Mouse (Mus musculus) cortical plate, adult 2 months (tissue): ENCODE measurements around the gene Arpc2. TPM values are rescaled to one million over a fixed set of nuclear protein-coding genes. Genes with fewer than 3 reads are reported as not detected.
"Not testable (repeated sequence)": the region's sequence is repeated elsewhere in the genome, so short reads cannot be mapped to it uniquely, and the experiment has no call there.

Source experiments
- H3K27ac ChIP-seq: fragments of 200-500 bp; 2 replicates; pipeline ENCODE4 v1.5.1; 2012; ENCODE audit warnings: low read length, control low read depth, inconsistent platforms; ENCODE audit not compliant: insufficient read depth
- H3K4me1 ChIP-seq: fragments of 200-500 bp; 2 replicates; pipeline ENCODE4 v1.6.1; 2011; ENCODE audit warnings: low read length; ENCODE audit not compliant: control insufficient read depth, insufficient read depth
- H3K4me3 ChIP-seq: fragments of 200-500 bp; 2 replicates; pipeline ENCODE4 v1.5.1; 2011; ENCODE audit warnings: mild to moderate bottlenecking, low read length, control low read depth; ENCODE audit not compliant: insufficient read depth
- CTCF ChIP-seq: fragments of 200-500 bp; IDR thresholded peaks from 2 replicates; pipeline ENCODE4 v1.5.1; 2011; ENCODE audit warnings: mild to moderate bottlenecking, control low read depth, low read length; ENCODE audit not compliant: insufficient read depth; ENCODE audit errors: extremely low read depth
- POLR2A ChIP-seq: fragments of 200-500 bp; IDR thresholded peaks from 2 replicates; pipeline ENCODE4 v1.6.1; 2011; ENCODE audit warnings: mild to moderate bottlenecking, low read length, control low read depth; ENCODE audit not compliant: insufficient read depth; ENCODE audit errors: extremely low read depth
- polyA plus RNA-seq: library from polyadenylated mRNA; depleted of rRNA; stranded (reverse); fragments of >200 nt; gene quantifications from 2 replicates; pipeline ENCODE4 v1.2.3, GENCODE M21; 2012

Arpc2 gene
- polyA plus RNA-seq, 1 experiment, result 232 TPM

GRCm38 (mm10) chr1:74280591-74281325, 44.9 kb downstream of the Arpc2 start:
- no peak overlapping the region for H3K4me3 ChIP-seq

GRCm38 (mm10) chr1:74281372-74281771, 45.5 kb downstream of the Arpc2 start:
- TF ChIP-seq POLR2A, result no peak
- TF ChIP-seq CTCF, result no peak

More at GRCm38 (mm10) chr1:74280591-74281325, 44.9 kb downstream of the Arpc2 start:
- TF ChIP-seq CTCF (no peak), POLR2A (no peak)
- Histone ChIP-seq H3K27ac (no peak overlapping the region), H3K4me1 (peaks cover 1% of the 10 kb centered on the region)

GRCm38 (mm10) chr1:74281886-74282285, 46.0 kb downstream of the Arpc2 start:
- no peak overlapping the region for H3K27ac ChIP-seq
- TF ChIP-seq POLR2A, result no peak
- TF ChIP-seq CTCF, result no peak
- H3K4me1 ChIP-seq, result peaks cover 1% of the 10 kb centered on the region
- no peak overlapping the region for H3K4me3 ChIP-seq

More at GRCm38 (mm10) chr1:74281372-74281771, 45.5 kb downstream of the Arpc2 start:
- H3K27ac ChIP-seq, result no peak overlapping the region
- peaks cover 1% of the 10 kb centered on the region for H3K4me1 ChIP-seq
- no peak overlapping the region for H3K4me3 ChIP-seq

- no peak for TF ChIP-seq CTCF
- TF ChIP-seq POLR2A, result no peak
- H3K4me3 ChIP-seq, result peak overlapping the region; percentile 60; the same call in 1 of the 2 replicates
- peaks cover 1% of the 10 kb centered on the region; the same call in 1 of the 2 replicates for H3K4me1 ChIP-seq
Measured at GRCm38 (mm10) chr1:74282896-74283625, 47.2 kb downstream of the Arpc2 start.

GRCm38 (mm10) chr1:74283686-74284463, 48.0 kb downstream of the Arpc2 start:
- Histone ChIP-seq H3K27ac (no peak overlapping the region), H3K4me3 (peak overlapping the region; percentile 60), H3K4me1 (peaks cover 1% of the 10 kb centered on the region; the same call in 1 of the 2 replicates)
- TF ChIP-seq CTCF (no peak), POLR2A (no peak)

More at GRCm38 (mm10) chr1:74282896-74283625, 47.2 kb downstream of the Arpc2 start:
- no peak overlapping the region for H3K27ac ChIP-seq

GRCm38 (mm10) chr1:74284543-74285160, 48.8 kb downstream of the Arpc2 start, which contains the start of the genes Aamp and Pnkd:
Aamp (minus strand) TSS chr1:74284738.
Pnkd (plus strand) TSS chr1:74284930.
- H3K27ac ChIP-seq, result no peak within 1 kb of the TSS
- TF ChIP-seq CTCF, result no peak
- peak; percentile 89; the same call in 1 of the 2 replicates for TF ChIP-seq POLR2A
- peaks cover 1% of the 10 kb centered on the region; the same call in 1 of the 2 replicates for H3K4me1 ChIP-seq
- H3K4me3 ChIP-seq, result peak within 1 kb of the TSS; percentile 65

- Histone ChIP-seq H3K4me3 (peak overlapping the region; percentile 65), H3K4me1 (peaks cover 4% of the 10 kb centered on the region; the same call in 1 of the 2 replicates), H3K27ac (no peak overlapping the region)
- TF ChIP-seq CTCF (no peak), POLR2A (peak; percentile 17; the same call in 1 of the 2 replicates)
Measured at GRCm38 (mm10) chr1:74285212-74286010, 49.5 kb downstream of the Arpc2 start.

GRCm38 (mm10) chr1:74286869-74287607, 51.2 kb downstream of the Arpc2 start:
- not testable (repeated sequence) for H3K27ac ChIP-seq, H3K4me1 ChIP-seq

More at GRCm38 (mm10) chr1:74286869-74287607, 51.2 kb downstream of the Arpc2 start:
- H3K4me3 ChIP-seq, result not testable (repeated sequence)
